Mouse (Mus musculus): Measurements from ENCODE around the gene Atp13a5. TPM values are rescaled to one million over a fixed set of nuclear protein-coding genes. Genes with fewer than 3 reads are reported as not detected.

Atp13a5 gene
- polyA plus RNA-seq (2017; shearing (Covaris generic)): not detected

GRCm38 (mm10) chr16:29378458-29378857 lies at the start of gene Atp13a5:
Atp13a5 (minus strand) TSS chr16:29378732.

DNA sequence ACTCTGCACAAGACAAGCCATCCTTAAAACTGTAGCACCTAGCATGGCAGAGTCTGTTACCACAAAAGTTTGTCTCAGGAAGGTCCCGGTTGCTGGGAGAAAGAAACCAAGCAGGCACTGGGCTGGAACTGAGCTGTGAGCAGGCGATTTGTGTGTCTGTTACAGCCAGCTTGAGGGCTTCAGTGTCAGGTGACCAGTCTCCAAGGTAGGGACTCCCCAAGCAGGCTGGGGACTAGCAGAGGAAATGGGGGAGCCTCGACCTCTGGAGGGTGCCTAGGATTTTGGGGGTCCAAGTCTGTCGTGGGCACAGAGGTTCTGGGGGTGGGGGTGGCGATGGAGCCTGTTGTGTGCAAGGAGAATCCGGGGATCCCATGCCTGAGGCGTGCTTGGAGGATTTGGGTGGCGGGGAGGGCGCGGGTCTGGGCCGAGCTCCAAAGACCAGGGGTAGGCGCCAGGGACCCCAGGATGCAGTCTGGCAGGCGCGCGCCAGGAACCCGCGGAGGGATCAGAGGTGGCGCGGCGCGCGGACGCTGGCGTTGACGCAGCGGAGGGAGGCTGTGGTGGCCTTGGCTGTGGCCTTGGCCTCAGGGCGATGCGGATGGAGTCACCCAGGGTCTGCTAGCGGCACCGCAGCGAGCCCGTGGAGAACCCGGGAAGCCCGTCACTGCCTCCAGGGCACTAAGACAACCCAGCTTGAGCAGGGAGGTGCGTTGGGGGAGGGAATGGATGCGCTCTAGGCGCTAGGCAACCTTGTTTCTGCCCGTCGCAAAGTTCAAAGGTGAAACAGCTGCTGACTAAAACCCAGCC lies 168.7 kb downstream of the Atp13a5 start, which contains the start of gene Hrasls:
Gene Hrasls (plus strand): TSS at position 91 of the 807 bp plus-strand sequence.

Other genes starting within 250 kb of the Atp13a5 start
- not detected for gene Hrasls, start 169.0 kb downstream of the Atp13a5 start, polyA plus RNA-seq (2017; shearing (Covaris generic))
- not detected for gene Atp13a4, start 166.1 kb upstream of the Atp13a5 start, polyA plus RNA-seq (2017; shearing (Covaris generic))
- gene Opa1, start 200.6 kb upstream of the Atp13a5 start, polyA plus RNA-seq (2017; shearing (Covaris generic)): 45.7 TPM

All from activated CD4-positive, CD25-positive, alpha-beta regulatory T cell, adult 9 weeks (primary cell).